Mouse (Mus musculus) lung, postnatal 4 days (tissue): ENCODE results near the gene Rec8.

Experiments used
- DNase-seq, 2 experiments: peaks; one replicate each; pipeline ENCODE4 v3.0.0; 2021

The Rec8 gene

GRCm38 (mm10) chr14:55643060-55643907 lies 25.4 kb downstream of the Rec8 start, which contains the start of gene Tm9sf1:
Gene Tm9sf1, minus strand, starts transcription at chr14:55643806.
- DNase-seq = peak; percentile 90

GRCm38 (mm10) chr14:55644261-55644888 lies 26.5 kb downstream of the Rec8 start:
- DNase-seq = peak in 1 of 2 experiments; percentile 29

GRCm38 (mm10) chr14:55649884-55650283 lies 32.0 kb downstream of the Rec8 start, which contains the start of gene Tssk4:
Gene Tssk4, plus strand, starts transcription at chr14:55650184.
- no peak for DNase-seq

GRCm38 (mm10) chr14:55651528-55651927 lies 33.7 kb downstream of the Rec8 start:
- DNase-seq = no peak

GRCm38 (mm10) chr14:55656935-55657334 lies 39.1 kb downstream of the Rec8 start:
- no peak for DNase-seq

GRCm38 (mm10) chr14:55658011-55658410 lies 40.2 kb downstream of the Rec8 start:
- DNase-seq = no peak

GRCm38 (mm10) chr14:55659960-55660573 lies 42.2 kb downstream of the Rec8 start, which contains the start of gene Mdp1:
Gene Mdp1, minus strand, starts transcription at chr14:55660508.
- peak; percentile 86 to 87 for DNase-seq

- no peak for DNase-seq
Measured at GRCm38 (mm10) chr14:55660636-55661035, 42.8 kb downstream of the Rec8 start.

- no peak for DNase-seq
Measured at GRCm38 (mm10) chr14:55671486-55671832, 53.6 kb downstream of the Rec8 start.

- peak; percentile 90 to 94 for DNase-seq
Measured at GRCm38 (mm10) chr14:55671833-55672740, 54.2 kb downstream of the Rec8 start, which contains the start of the genes Gmpr2 and Nedd8. Gene Gmpr2, plus strand, starts transcription at chr14:55671941. Gene Nedd8, minus strand, starts transcription at chr14:55672124.

- DNase-seq = no peak
Measured at GRCm38 (mm10) chr14:55672741-55673060, 54.9 kb downstream of the Rec8 start.
